Mouse (Mus musculus) megakaryocyte, embryonic 14.5 days (primary cell): ENCODE results near the gene Vmn1r55.

Experiments used
- FLI1 ChIP-seq: IDR thresholded peaks from 2 replicates; pipeline ENCODE4 v1.6.1; 2012; ENCODE audit warnings: low read length, inconsistent platforms, mixed read lengths
- GATA1 ChIP-seq: IDR thresholded peaks from 3 replicates; pipeline ENCODE4 v1.6.1; 2012; ENCODE audit warnings: mixed read lengths, low read length, inconsistent platforms, borderline replicate concordance

DNA sequence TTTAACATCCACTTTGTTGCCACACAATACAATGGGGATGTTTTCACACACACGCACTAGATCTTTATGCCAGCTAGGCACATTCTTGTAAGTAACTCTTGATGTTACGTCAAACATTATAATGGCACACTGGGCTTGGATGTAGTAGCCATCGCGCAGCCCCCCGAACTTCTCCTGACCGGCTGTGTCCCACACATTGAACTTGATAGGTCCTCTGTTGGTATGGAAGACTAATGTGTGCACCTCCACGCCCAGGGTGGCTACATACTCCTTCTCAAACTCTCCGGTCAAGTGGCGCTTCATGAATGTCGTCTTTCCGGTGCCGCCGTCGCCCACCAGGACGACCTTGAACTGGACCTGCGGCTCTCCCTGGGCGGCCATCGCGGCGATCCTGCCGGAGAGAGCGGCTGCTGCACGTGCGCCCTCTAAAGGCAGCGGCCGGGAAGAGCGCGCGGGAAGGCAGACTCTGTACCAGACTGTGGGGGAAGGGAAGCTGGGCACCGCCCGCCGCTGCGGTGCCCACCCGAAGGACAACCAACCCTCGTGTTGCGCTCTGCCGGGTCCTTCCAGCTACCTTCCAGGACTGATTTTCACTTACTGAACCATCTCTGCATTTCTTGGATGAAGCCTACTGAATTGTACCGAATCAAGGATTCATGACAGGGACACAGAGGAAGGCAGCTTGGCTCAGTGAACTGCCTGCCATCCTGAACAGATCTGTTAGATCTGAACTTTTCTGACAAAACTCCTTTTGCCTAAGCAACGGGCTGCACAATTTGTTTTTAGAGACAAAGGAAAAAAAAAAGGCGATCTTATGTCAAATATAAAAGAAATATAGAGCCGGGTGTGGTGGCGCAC is 23.7 kb downstream of the Vmn1r55 start, which contains the start of gene Rasl2-9:
- no peak for TF ChIP-seq GATA1
- TF ChIP-seq FLI1: no peak
